ENCODE assay signal across 20 mouse cellular contexts in the genomic region with DNA sequence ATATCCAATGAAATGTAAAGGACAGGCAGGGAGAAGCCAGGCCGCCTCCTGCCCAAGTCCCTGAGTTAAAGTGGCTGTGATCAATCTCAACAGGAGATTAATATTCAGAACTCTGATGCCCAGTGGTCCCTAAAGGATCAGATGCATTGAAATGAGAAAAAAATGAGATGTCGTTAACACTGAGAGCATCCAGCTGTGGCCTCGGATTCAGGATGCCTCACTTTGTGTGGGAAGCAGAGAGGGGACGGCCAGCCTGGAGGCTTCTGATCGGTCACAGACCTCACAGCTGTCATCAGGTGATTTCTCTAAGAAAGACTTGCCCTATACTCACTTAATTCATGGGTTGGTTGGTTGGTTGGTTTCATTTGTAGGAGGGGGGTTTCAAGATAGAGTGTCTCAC.
DNase-seq lines count a peak whose midpoint lies in the region; ATAC-seq and TF ChIP-seq lines count a peak whose summit lies in the region.
"Had no signal": no experiment of that assay in that cellular context is flagged by ENCODE, and none has a peak within 500 bp of the region (broad histone marks: within the 10 kb centered on the region; RNA-seq: fewer than 3 reads in every experiment).

No protein-coding gene starts in this region.

- TF ChIP-seq CTCF in hindbrain, postnatal 0 days (IDR thresholded peaks at IDR 0.05; ENCODE audit: low read depth): no peak
- no peak for TF ChIP-seq CTCF in stomach, postnatal 0 days (IDR thresholded peaks at IDR 0.05; ENCODE audit: low read depth)

- no peak for TF ChIP-seq EP300 in stomach, postnatal 0 days (optimal IDR thresholded peaks at IDR 0.05)

- H3K27me3 ChIP-seq in hindbrain, embryonic 10.5 days (ENCODE audit: insufficient read depth, poor library complexity, severe bottlenecking): no peaks in the 10 kb centered on the region
- H3K27me3 ChIP-seq in hindbrain, postnatal 0 days (ENCODE audit: insufficient read depth, low read length): no peaks in the 10 kb centered on the region
- H3K27me3 ChIP-seq in hindbrain, embryonic 12.5 days: no peaks in the 10 kb centered on the region
- no peaks in the 10 kb centered on the region for H3K27me3 ChIP-seq in midbrain, embryonic 12.5 days
- no peaks in the 10 kb centered on the region for H3K27me3 ChIP-seq in neural tube, embryonic 14.5 days (ENCODE audit: control insufficient read depth, insufficient read depth, low read length)
- no peaks in the 10 kb centered on the region for H3K27me3 ChIP-seq in stomach, postnatal 0 days (ENCODE audit: control insufficient read depth, insufficient read depth, low read length)
- H3K27me3 ChIP-seq: embryonic facial prominence, embryonic 15.5 days; limb, embryonic 13.5 days had no signal

- H3K4me3 ChIP-seq in hindbrain, embryonic 10.5 days: no peak overlapping the region
- H3K4me3 ChIP-seq in hindbrain, postnatal 0 days (ENCODE audit: low read length): no peak overlapping the region
- H3K4me3 ChIP-seq in hindbrain, embryonic 12.5 days: no peak overlapping the region
- no peak overlapping the region for H3K4me3 ChIP-seq in midbrain, embryonic 12.5 days
- no peak overlapping the region for H3K4me3 ChIP-seq in neural tube, embryonic 14.5 days (ENCODE audit: low read depth, low read length)
- no peak overlapping the region for H3K4me3 ChIP-seq in stomach, postnatal 0 days (ENCODE audit: low read depth, low read length)
- H3K4me3 ChIP-seq: embryonic facial prominence, embryonic 15.5 days; left cerebral cortex, adult 2 months; limb, embryonic 13.5 days had no signal

- H3K4me2 ChIP-seq in hindbrain, postnatal 0 days (ENCODE audit: low read depth, low read length): no peak overlapping the region
- no peak overlapping the region for H3K4me2 ChIP-seq in hindbrain, embryonic 12.5 days (replicated peaks)
- H3K4me2 ChIP-seq in midbrain, embryonic 12.5 days (replicated peaks): no peak overlapping the region
- H3K4me2 ChIP-seq in neural tube, embryonic 14.5 days (ENCODE audit: low read depth, low read length): no peak overlapping the region
- no peak overlapping the region for H3K4me2 ChIP-seq in stomach, postnatal 0 days (replicated peaks; ENCODE audit: low read depth)
- H3K4me2 ChIP-seq: embryonic facial prominence, embryonic 15.5 days; heart, embryonic 11.5 days; limb, embryonic 13.5 days had no signal

- no peaks in the 10 kb centered on the region for H3K9me3 ChIP-seq in hindbrain, embryonic 10.5 days
- no peaks in the 10 kb centered on the region for H3K9me3 ChIP-seq in hindbrain, postnatal 0 days (ENCODE audit: low read length)
- H3K9me3 ChIP-seq in hindbrain, embryonic 12.5 days (replicated peaks): no peaks in the 10 kb centered on the region
- H3K9me3 ChIP-seq in midbrain, embryonic 12.5 days: no peaks in the 10 kb centered on the region
- no peaks in the 10 kb centered on the region for H3K9me3 ChIP-seq in neural tube, embryonic 14.5 days (ENCODE audit: control insufficient read depth, low read length)
- H3K9me3 ChIP-seq in stomach, postnatal 0 days (ENCODE audit: control insufficient read depth, low read length): no peaks in the 10 kb centered on the region
- H3K9me3 ChIP-seq: embryonic facial prominence, embryonic 15.5 days; limb, embryonic 13.5 days had no signal

- WGBS in hindbrain, embryonic 10.5 days: 53% methylated on average over 5 of the region's 5 CpGs
- 38% methylated on average over 5 of the region's 5 CpGs for WGBS in hindbrain, postnatal 0 days
- WGBS in hindbrain, embryonic 12.5 days: 37% methylated on average over 5 of the region's 5 CpGs
- 29% methylated on average over 5 of the region's 5 CpGs for WGBS in midbrain, embryonic 12.5 days
- WGBS in neural tube, embryonic 14.5 days: 22% methylated on average over 5 of the region's 5 CpGs
- 74% methylated on average over 5 of the region's 5 CpGs for WGBS in stomach, postnatal 0 days

- H3K36me3 ChIP-seq in hindbrain, embryonic 10.5 days: peaks cover 22% of the 10 kb centered on the region
- no peaks in the 10 kb centered on the region for H3K36me3 ChIP-seq in hindbrain, postnatal 0 days (ENCODE audit: insufficient read depth, low read length)
- no peaks in the 10 kb centered on the region for H3K36me3 ChIP-seq in hindbrain, embryonic 12.5 days
- H3K36me3 ChIP-seq in midbrain, embryonic 12.5 days: peaks cover 10% of the 10 kb centered on the region
- H3K36me3 ChIP-seq in neural tube, embryonic 14.5 days (ENCODE audit: control insufficient read depth, insufficient read depth, low read length): no peaks in the 10 kb centered on the region
- H3K36me3 ChIP-seq in stomach, postnatal 0 days (ENCODE audit: control insufficient read depth, insufficient read depth, low read length): no peaks in the 10 kb centered on the region
- H3K36me3 ChIP-seq: embryonic facial prominence, embryonic 15.5 days; limb, embryonic 13.5 days had no signal

- peak overlapping the region; percentile 82 for H3K27ac ChIP-seq in hindbrain, embryonic 10.5 days
- no peak overlapping the region; the same call in 1 of the 2 replicates for H3K27ac ChIP-seq in hindbrain, postnatal 0 days
- peak overlapping the region; percentile 92 for H3K27ac ChIP-seq in hindbrain, embryonic 12.5 days
- peak overlapping the region; percentile 92 for H3K27ac ChIP-seq in midbrain, embryonic 12.5 days (replicated peaks)
- H3K27ac ChIP-seq in neural tube, embryonic 14.5 days (ENCODE audit: low read depth, low read length): peak overlapping the region; percentile 75
- no peak overlapping the region for H3K27ac ChIP-seq in stomach, postnatal 0 days (replicated peaks)
- H3K27ac ChIP-seq: embryonic facial prominence, embryonic 15.5 days; limb, embryonic 13.5 days; liver, embryonic 14.5 days had no signal

- DNase-seq in hindbrain, embryonic 10.5 days (ENCODE audit: low spot score): no peak
- DNase-seq in hindbrain, postnatal 0 days (ENCODE audit: low spot score): no peak
- DNase-seq in right cerebral cortex, postnatal 14 days: no peak
- no peak for DNase-seq in natural killer cell, adult 2 months (ENCODE audit: low spot score in 2 of 2)
- DNase-seq in stomach, postnatal 0 days (ENCODE audit: low spot score): no peak
- DNase-seq: adrenal gland, postnatal 10 days; B cell, adult 2 months; cerebellum, adult 11-12 months; gastrocnemius, postnatal 25 days; heart, postnatal 14 days; right cerebral cortex, postnatal 25 days; thymus, postnatal 14 days had no signal

- no peak overlapping the region for H3K9ac ChIP-seq in hindbrain, postnatal 0 days (replicated peaks; ENCODE audit: low read length)
- H3K9ac ChIP-seq in hindbrain, embryonic 12.5 days: no peak overlapping the region
- 0 out of 2 replicates have a peak overlapping the region, but pooled peaks have one; percentile 17 for H3K9ac ChIP-seq in midbrain, embryonic 12.5 days (replicated peaks)
- H3K9ac ChIP-seq in neural tube, embryonic 14.5 days (replicated peaks; ENCODE audit: low read depth, low read length): no peak overlapping the region
- H3K9ac ChIP-seq in stomach, postnatal 0 days (ENCODE audit: low read length): no peak overlapping the region
- H3K9ac ChIP-seq: embryonic facial prominence, embryonic 15.5 days; limb, embryonic 13.5 days; liver, embryonic 14.5 days had no signal

- no peak for ATAC-seq in hindbrain, postnatal 0 days
- ATAC-seq in hindbrain, embryonic 12.5 days (ENCODE audit: low FRiP score): peak; percentile 39
- peak; percentile 32; the same call in 1 of the 2 replicates for ATAC-seq in midbrain, embryonic 12.5 days (ENCODE audit: low FRiP score, low read depth)
- no peak for ATAC-seq in neural tube, embryonic 14.5 days (ENCODE audit: low read depth)
- ATAC-seq in stomach, postnatal 0 days (ENCODE audit: low FRiP score, low TSS enrichment): no peak

- H3K4me1 ChIP-seq in hindbrain, embryonic 10.5 days (replicated peaks): peaks cover 82% of the 10 kb centered on the region
- H3K4me1 ChIP-seq in hindbrain, postnatal 0 days (ENCODE audit: insufficient read depth, low read length): peaks cover 19% of the 10 kb centered on the region; the same call in 1 of the 2 replicates
- H3K4me1 ChIP-seq in hindbrain, embryonic 12.5 days: peaks cover 81% of the 10 kb centered on the region
- H3K4me1 ChIP-seq in midbrain, embryonic 12.5 days: peaks cover 70% of the 10 kb centered on the region
- peaks cover 45% of the 10 kb centered on the region for H3K4me1 ChIP-seq in neural tube, embryonic 14.5 days (ENCODE audit: control insufficient read depth, insufficient read depth, low read length)
- H3K4me1 ChIP-seq in stomach, postnatal 0 days (replicated peaks; ENCODE audit: control insufficient read depth, insufficient read depth): no peaks in the 10 kb centered on the region
- H3K4me1 ChIP-seq: embryonic facial prominence, embryonic 15.5 days had no signal

Comparison
In these comparisons a context has a peak if more than half of its experiments do, and no peak if none do; other contexts are left out.
1. H3K27ac ChIP-seq: peak in hindbrain, embryonic 10.5 days (single experiment), hindbrain, embryonic 12.5 days (single experiment), midbrain, embryonic 12.5 days (single experiment) and neural tube, embryonic 14.5 days (single experiment); none in hindbrain, postnatal 0 days (single experiment) and stomach, postnatal 0 days (single experiment).
2. ATAC-seq: peak in hindbrain, embryonic 12.5 days (single experiment) and midbrain, embryonic 12.5 days (single experiment); none in hindbrain, postnatal 0 days (single experiment), neural tube, embryonic 14.5 days (single experiment) and stomach, postnatal 0 days (single experiment).